Mouse (Mus musculus) CH12.LX (cell line): ENCODE measurements around the gene Grip1. TPM values are rescaled to one million over a fixed set of nuclear protein-coding genes. Genes with fewer than 3 reads are reported as not detected.

Experiments used
- DNase-seq: peaks from one replicate; pipeline ENCODE4 v3.0.0-alpha.2; 2013; ENCODE audit errors: extremely low read depth
- H3K27ac ChIP-seq: 2 replicates; pipeline ENCODE4 v1.5.1; 2012; ENCODE audit warnings: low read depth, mild to moderate bottlenecking, control low read depth, moderate library complexity; ENCODE audit not compliant: insufficient read depth
- H3K27me3 ChIP-seq: replicated peaks from 2 replicates; pipeline ENCODE3; 2012; ENCODE audit warnings: inconsistent platforms
- H3K36me3 ChIP-seq, 2 experiments: replicated peaks in 1 of 2; 2 replicates each; pipeline versions ENCODE3 to v1.6.1; 2012; ENCODE audit warnings: inconsistent platforms in 1 of 2, low read length in 1 of 2, mild to moderate bottlenecking in 1 of 2, mixed read lengths in 1 of 2, moderate library complexity in 1 of 2; ENCODE audit not compliant: control insufficient read depth in 1 of 2, insufficient read depth in 1 of 2
- H3K4me1 ChIP-seq, 2 experiments: 2 replicates each; pipeline ENCODE4 v1.6.1; 2012; ENCODE audit warnings: inconsistent platforms in 1 of 2, moderate library complexity in 1 of 2; ENCODE audit not compliant: insufficient read depth in 2 of 2, control insufficient read depth in 1 of 2
- H3K4me2 ChIP-seq: 2 replicates; pipeline ENCODE4 v1.6.1; 2012; ENCODE audit warnings: low read depth, mild to moderate bottlenecking, control low read depth; ENCODE audit not compliant: poor library complexity, insufficient read depth, severe bottlenecking
- H3K4me3 ChIP-seq, 3 experiments: fragments of 150-350 bp in 1 of 3; sonication (generic) in 1 of 3; replicated peaks in 1 of 3; 2 replicates each; pipeline versions ENCODE3 to v1.5.1; 2011 to 2012; ENCODE audit warnings: low read depth in 2 of 3, low read length in 2 of 3, mild to moderate bottlenecking in 2 of 3, moderate library complexity in 2 of 3, control low read depth in 1 of 3, improper control_type of control experiment in 1 of 3, inconsistent platforms in 1 of 3, mixed read lengths in 1 of 3; ENCODE audit not compliant: poor library complexity in 1 of 3
- H3K79me2 ChIP-seq: replicated peaks from 2 replicates; pipeline ENCODE4 v1.6.1; 2012; ENCODE audit warnings: mild to moderate bottlenecking, moderate library complexity; ENCODE audit not compliant: control insufficient read depth, poor library complexity, insufficient read depth, severe bottlenecking; ENCODE audit errors: extremely low read depth
- H3K9ac ChIP-seq: 2 replicates; pipeline ENCODE4 v1.6.1; 2012; ENCODE audit warnings: low read depth, mild to moderate bottlenecking, control low read depth, moderate library complexity; ENCODE audit not compliant: insufficient read depth
- H3K9me3 ChIP-seq: replicated peaks from 2 replicates; pipeline ENCODE3; 2012; ENCODE audit warnings: low read length, inconsistent platforms, mixed read lengths
- BHLHE40 ChIP-seq: IDR thresholded peaks from 2 replicates; pipeline ENCODE4 v1.6.1; 2011; ENCODE audit warnings: mild to moderate bottlenecking, low read depth, low read length, improper control_type of control experiment
- CTCF ChIP-seq, 2 experiments: IDR thresholded peaks in 1 of 2; conservative IDR thresholded peaks in 1 of 2; 2 replicates each; pipeline ENCODE4 v1.5.1; 2011 to 2012; ENCODE audit warnings: low read depth in 2 of 2, low read length in 2 of 2, improper control_type of control experiment in 1 of 2, inconsistent platforms in 1 of 2, mild to moderate bottlenecking in 1 of 2, moderate library complexity in 1 of 2
- ELF1 ChIP-seq: IDR thresholded peaks from 2 replicates; pipeline ENCODE4 v1.6.1; 2014; ENCODE audit warnings: low read depth, mild to moderate bottlenecking, inconsistent platforms, low read length, improper control_type of control experiment
- EP300 ChIP-seq: IDR thresholded peaks from 2 replicates; pipeline ENCODE4 v1.6.1; 2011; ENCODE audit warnings: low read length, improper control_type of control experiment
- ETS1 ChIP-seq: conservative IDR thresholded peaks from 2 replicates; pipeline ENCODE4 v1.6.1; 2012; ENCODE audit warnings: low read depth, mild to moderate bottlenecking, inconsistent platforms, low read length, improper control_type of control experiment, moderate library complexity
- JUN ChIP-seq: IDR thresholded peaks from 2 replicates; pipeline ENCODE4 v1.6.1; 2011; ENCODE audit warnings: low read depth, mild to moderate bottlenecking, low read length, improper control_type of control experiment, moderate library complexity; ENCODE audit not compliant: insufficient read depth
- KAT2A ChIP-seq: IDR thresholded peaks from 2 replicates; pipeline ENCODE4 v1.6.1; 2012; ENCODE audit warnings: low read length, improper control_type of control experiment, inconsistent platforms; ENCODE audit not compliant: insufficient replicate concordance
- MAFK ChIP-seq: IDR thresholded peaks from 2 replicates; pipeline ENCODE4 v1.6.1; 2011; ENCODE audit warnings: low read length, improper control_type of control experiment; ENCODE audit not compliant: insufficient replicate concordance
- MAX ChIP-seq: IDR thresholded peaks from 2 replicates; pipeline ENCODE4 v1.6.1; 2011; ENCODE audit warnings: low read length, improper control_type of control experiment
- MEF2A ChIP-seq: IDR thresholded peaks from 2 replicates; pipeline ENCODE4 v1.6.1; 2014; ENCODE audit warnings: low read depth, mild to moderate bottlenecking, inconsistent platforms, low read length, improper control_type of control experiment, borderline replicate concordance
- MXI1 ChIP-seq: IDR thresholded peaks from 2 replicates; pipeline ENCODE4 v1.6.1; 2011; ENCODE audit warnings: mild to moderate bottlenecking, low read depth, low read length, improper control_type of control experiment
- MYC ChIP-seq: IDR thresholded peaks from 2 replicates; pipeline ENCODE4 v1.6.1; 2011; ENCODE audit warnings: low read depth, mild to moderate bottlenecking, improper control_type of control experiment, low read length
- PAX5 ChIP-seq: IDR thresholded peaks from 2 replicates; pipeline ENCODE4 v1.6.1; 2012; ENCODE audit warnings: low read length, inconsistent platforms, mixed read lengths
- RAD21 ChIP-seq: IDR thresholded peaks from 2 replicates; pipeline ENCODE4 v1.6.1; 2011; ENCODE audit warnings: low read depth, mild to moderate bottlenecking, low read length, improper control_type of control experiment, moderate library complexity
- TBP ChIP-seq: conservative IDR thresholded peaks from 2 replicates; pipeline ENCODE4 v1.6.1; 2011; ENCODE audit warnings: low read depth, low read length, improper control_type of control experiment
- TCF12 ChIP-seq: IDR thresholded peaks from 2 replicates; pipeline ENCODE4 v1.6.1; 2014; ENCODE audit warnings: low read depth, mild to moderate bottlenecking, inconsistent platforms, low read length, improper control_type of control experiment
- UBTF ChIP-seq: IDR thresholded peaks from 2 replicates; pipeline ENCODE4 v1.6.1; 2012; ENCODE audit warnings: low read depth, mild to moderate bottlenecking, inconsistent platforms, low read length, improper control_type of control experiment, moderate library complexity
- USF2 ChIP-seq: conservative IDR thresholded peaks from 2 replicates; pipeline ENCODE4 v1.6.1; 2011; ENCODE audit warnings: low read depth, low read length, improper control_type of control experiment
- ZKSCAN1 ChIP-seq: IDR thresholded peaks from 2 replicates; pipeline ENCODE4 v1.6.1; 2012; ENCODE audit warnings: low read depth, inconsistent platforms, low read length, improper control_type of control experiment, borderline replicate concordance
- ZNF384 ChIP-seq: IDR thresholded peaks from 2 replicates; pipeline ENCODE4 v1.6.1; 2012; ENCODE audit warnings: low read depth, low read length, improper control_type of control experiment, inconsistent platforms
- dilution Hi-C: fragments of 300-500 bp; cut with MboI; formaldehyde crosslinking; loops from 2 replicates; pipeline ENCODE4 v1.14.3; 2020; ENCODE audit warnings: low sequenced_read_pairs; ENCODE audit not compliant: extremely low pct_unique_long_range_greater_than_20kb, extremely low pct_ligation_motif_present
- in situ Hi-C: fragments of 300-500 bp; cut with MboI; formaldehyde crosslinking; loops from 3 replicates; pipeline ENCODE4 v1.14.3; 2019; ENCODE audit warnings: low sequenced_read_pairs, low pct_ligation_motif_present, low pct_unique_long_range_greater_than_20kb, mixed read lengths
- polyA plus RNA-seq: library from polyadenylated mRNA; unstranded; fragments of >175 nt; gene quantifications from 2 replicates; pipeline ENCODE4 v1.2.1, GENCODE M21; 2012; ENCODE audit warnings: low read depth; ENCODE audit not compliant: insufficient read length
- total RNA-seq, 2 experiments: library from RNA; depleted of rRNA; stranded (reverse); fragments of 300-350 nt in 1 of 2; fragments of >200 nt in 1 of 2; gene quantifications; 2 replicates each; pipeline ENCODE4 v1.2.3; 2012 to 2014

The Grip1 gene
- total and polyA plus RNA-seq, 3 experiments = 0.09 to 0.33 (median 0.13) TPM

DNA sequence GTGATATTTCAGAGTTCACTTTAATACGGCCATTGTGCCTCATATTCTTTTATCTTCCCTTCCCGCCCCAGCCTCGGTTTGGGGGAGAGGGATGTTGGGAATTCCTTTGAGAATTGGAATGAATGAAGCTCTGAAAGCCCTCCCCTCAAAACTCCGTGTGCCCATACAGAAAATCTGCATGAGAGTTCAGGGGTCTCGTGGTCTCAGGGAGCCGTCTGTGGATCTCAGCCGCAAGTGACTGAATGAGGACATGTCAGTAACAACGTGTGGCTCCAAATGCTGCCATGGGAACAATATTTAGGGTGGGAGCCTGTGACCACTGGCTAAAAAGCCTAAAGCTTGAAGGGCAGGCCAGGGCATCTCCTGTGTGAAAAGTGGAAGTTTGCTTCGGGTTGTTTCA is 91.1 kb downstream of the Grip1 start:
- H3K79me2 ChIP-seq = no peaks in the 10 kb centered on the region
- no peak overlapping the region for H3K4me3 ChIP-seq
- no peaks in the 10 kb centered on the region for H3K4me1 ChIP-seq
- in situ Hi-C loops (no loop called here), dilution Hi-C loops (no loop called here)
- no peak overlapping the region for H3K9ac ChIP-seq
- TF ChIP-seq ZKSCAN1 (no peak), PAX5 (no peak), CTCF (conservative IDR thresholded peaks at IDR 0.05 in 1 of 2, IDR thresholded peaks at IDR 0.05 in 1 of 2; ENCODE audit: low read depth in 2 of 2, low read length in 2 of 2) (no peak), BHLHE40 (no peak), MXI1 (no peak), TBP (no peak), JUN (no peak), RAD21 (no peak), ETS1 (no peak), MYC (no peak), USF2 (no peak), TCF12 (no peak), MAX (no peak)
- no peaks in the 10 kb centered on the region for H3K36me3 ChIP-seq
- H3K4me2 ChIP-seq = no peak overlapping the region
- H3K27me3 ChIP-seq = no peaks in the 10 kb centered on the region
- no peak overlapping the region for H3K27ac ChIP-seq
- H3K9me3 ChIP-seq = no peaks in the 10 kb centered on the region
- no peak for DNase-seq

DNA sequence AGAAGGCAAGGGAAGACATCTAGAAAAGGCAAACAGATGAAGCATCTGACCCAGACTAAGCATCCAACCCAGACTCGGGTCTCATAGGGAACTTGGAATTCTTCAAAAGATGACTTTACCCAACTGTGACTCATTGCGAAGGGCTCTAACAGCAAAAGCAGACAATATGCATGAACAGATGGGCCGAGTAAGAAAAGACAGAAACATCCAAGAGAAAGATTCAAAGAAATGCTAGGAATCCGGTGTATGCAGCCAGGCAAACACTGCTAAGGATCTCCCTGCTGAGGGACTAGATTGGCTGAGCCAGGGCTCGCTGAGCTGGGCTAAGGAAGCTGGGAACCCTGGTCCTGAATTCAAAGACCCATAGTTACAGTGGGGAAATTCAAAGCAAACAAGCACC is 94.2 kb downstream of the Grip1 start:
- H3K36me3 ChIP-seq = no peaks in the 10 kb centered on the region
- dilution Hi-C loops (no loop called here), in situ Hi-C loops (no loop called here)
- no peaks in the 10 kb centered on the region for H3K79me2 ChIP-seq
- no peaks in the 10 kb centered on the region for H3K27me3 ChIP-seq
- no peaks in the 10 kb centered on the region for H3K4me1 ChIP-seq
- no peak for DNase-seq
- TF ChIP-seq MAFK (no peak), ZNF384 (no peak), UBTF (no peak), ELF1 (no peak), EP300 (no peak), KAT2A (no peak), MXI1 (no peak), MEF2A (no peak), ETS1 (no peak)
- no peak overlapping the region for H3K4me3 ChIP-seq
- H3K27ac ChIP-seq = no peak overlapping the region
- H3K9me3 ChIP-seq = no peaks in the 10 kb centered on the region
- no peak overlapping the region for H3K4me2 ChIP-seq
- no peak overlapping the region for H3K9ac ChIP-seq
